Mouse (Mus musculus) thymus, adult 2 months (tissue): Measurements from ENCODE around the gene Tmem239. TPM values are rescaled to one million over a fixed set of nuclear protein-coding genes. Genes with fewer than 3 reads are reported as not detected.

Source experiments
- DNase-seq: peaks from one replicate; pipeline ENCODE4 v3.0.0; 2021
- H3K27ac ChIP-seq: fragments of 200-500 bp; 2 replicates; pipeline ENCODE4 v1.5.1; 2012; ENCODE audit warnings: low read length, control low read depth; ENCODE audit not compliant: control insufficient read depth, insufficient read depth
- H3K27me3 ChIP-seq: fragments of 200-500 bp; 2 replicates; pipeline ENCODE4 v1.6.1; 2012; ENCODE audit warnings: mild to moderate bottlenecking, low read length, moderate library complexity, mixed read lengths; ENCODE audit not compliant: control insufficient read depth, insufficient read depth
- H3K36me3 ChIP-seq: fragments of 200-500 bp; 2 replicates; pipeline ENCODE4 v1.6.1; 2012; ENCODE audit warnings: mild to moderate bottlenecking, low read length, moderate library complexity; ENCODE audit not compliant: control insufficient read depth, insufficient read depth
- H3K4me1 ChIP-seq: fragments of 200-500 bp; replicated peaks from 2 replicates; pipeline ENCODE4 v1.6.1; 2012; ENCODE audit warnings: low read length; ENCODE audit not compliant: control insufficient read depth, insufficient read depth
- H3K4me3 ChIP-seq: fragments of 200-500 bp; 2 replicates; pipeline ENCODE4 v1.5.1; 2012; ENCODE audit warnings: mild to moderate bottlenecking, low read length, control low read depth, moderate library complexity; ENCODE audit not compliant: control insufficient read depth, insufficient read depth
- CTCF ChIP-seq: fragments of 200-500 bp; IDR thresholded peaks from 2 replicates; pipeline ENCODE4 v1.5.1; 2012; ENCODE audit warnings: mild to moderate bottlenecking, control low read depth, low read length, moderate library complexity, borderline replicate concordance; ENCODE audit not compliant: control insufficient read depth, poor library complexity, insufficient read depth; ENCODE audit errors: extremely low read depth
- POLR2A ChIP-seq: fragments of 200-500 bp; IDR thresholded peaks from 2 replicates; pipeline ENCODE4 v1.6.1; 2012; ENCODE audit warnings: mild to moderate bottlenecking, low read length, control low read depth, moderate library complexity; ENCODE audit not compliant: control insufficient read depth, poor library complexity, insufficient read depth; ENCODE audit errors: extremely low read depth
- WGBS: fragments of 180-500 bp; shearing (Covaris S2); methylation state at CpG from one replicate; pipeline ENCODE4 v1.1.7; 2018; 5-methylcytosine and 5-hydroxymethylcytosine counted together
- polyA plus RNA-seq: library from polyadenylated mRNA; depleted of rRNA; stranded (reverse); fragments of >200 nt; gene quantifications from 2 replicates; pipeline ENCODE4 v1.2.3, GENCODE M21; 2012

The Tmem239 gene
- polyA plus RNA-seq, 1 experiment, result not detected

DNA sequence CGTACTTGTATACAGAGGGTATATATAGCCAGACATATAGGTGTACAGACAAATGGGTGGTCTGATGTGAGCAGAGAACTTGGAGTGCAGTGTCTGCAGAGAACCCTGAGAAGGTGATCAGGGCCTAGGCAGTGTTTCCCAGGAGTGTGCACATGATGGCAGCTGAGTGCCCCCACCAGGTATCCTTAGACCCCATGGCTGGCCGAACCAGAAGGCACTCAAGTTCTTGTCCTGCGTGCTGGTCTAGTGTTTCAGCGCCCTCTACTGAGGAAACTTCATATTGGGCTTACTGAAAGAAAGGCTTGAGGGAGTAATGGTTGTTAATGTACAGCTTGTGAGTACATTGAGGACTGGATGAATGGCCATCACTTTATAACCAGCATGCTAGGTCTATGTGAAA lies 26.9 kb downstream of the Tmem239 start:
- 25% methylated on average over 4 of the region's 4 CpGs for WGBS
- no peak overlapping the region for H3K4me3 ChIP-seq
- peak; percentile 67 for DNase-seq

GRCm38 (mm10) chr2:130436769-130437168 lies 30.5 kb downstream of the Tmem239 start:
- TF ChIP-seq POLR2A (no peak), CTCF (no peak)
- Histone ChIP-seq H3K27ac (no peak overlapping the region), H3K36me3 (peaks cover 37% of the 10 kb centered on the region), H3K4me3 (no peak overlapping the region), H3K4me1 (peaks cover 6% of the 10 kb centered on the region), H3K27me3 (no peaks in the 10 kb centered on the region)
- 97% methylated on average over 1 of the region's 1 CpGs for WGBS
- no peak for DNase-seq

More for the DNA sequence above, 26.9 kb downstream of the Tmem239 start:
- no peak for TF ChIP-seq POLR2A
- peak; percentile 59; the same call in 1 of the 2 replicates for TF ChIP-seq CTCF
- no peaks in the 10 kb centered on the region for H3K27me3 ChIP-seq
- peaks cover 4% of the 10 kb centered on the region for H3K36me3 ChIP-seq
- H3K27ac ChIP-seq, result no peak overlapping the region
- H3K4me1 ChIP-seq, result peaks cover 6% of the 10 kb centered on the region

DNA sequence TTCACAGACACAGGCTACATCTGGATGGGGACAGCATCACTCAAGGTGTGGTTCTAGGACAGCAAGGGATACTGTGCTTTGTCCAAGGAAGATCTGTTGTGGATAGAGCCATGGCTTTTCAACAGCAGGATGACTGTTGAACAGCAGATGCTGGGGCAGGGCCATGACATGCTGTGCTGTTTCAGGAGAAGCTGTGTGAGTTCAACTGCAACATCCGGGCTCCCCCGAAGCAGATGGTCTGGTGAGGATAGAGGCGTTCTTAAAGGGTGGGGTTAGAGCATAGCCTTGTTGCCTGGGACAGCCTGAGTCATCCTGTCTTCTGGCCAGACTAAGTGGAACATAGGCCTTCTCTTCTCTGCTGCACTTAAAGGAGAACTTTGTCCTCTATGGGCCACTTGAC lies 32.6 kb downstream of the Tmem239 start:
- H3K27me3 ChIP-seq, result no peaks in the 10 kb centered on the region
- H3K4me3 ChIP-seq, result no peak overlapping the region
- peaks cover 6% of the 10 kb centered on the region for H3K4me1 ChIP-seq
- peaks cover 57% of the 10 kb centered on the region for H3K36me3 ChIP-seq
- 94% methylated on average over 3 of the region's 3 CpGs for WGBS
- no peak for TF ChIP-seq CTCF
- no peak overlapping the region for H3K27ac ChIP-seq
- DNase-seq, result no peak

GRCm38 (mm10) chr2:130439840-130440480 lies 33.7 kb downstream of the Tmem239 start:
- H3K36me3 ChIP-seq, result peaks cover 58% of the 10 kb centered on the region

DNA sequence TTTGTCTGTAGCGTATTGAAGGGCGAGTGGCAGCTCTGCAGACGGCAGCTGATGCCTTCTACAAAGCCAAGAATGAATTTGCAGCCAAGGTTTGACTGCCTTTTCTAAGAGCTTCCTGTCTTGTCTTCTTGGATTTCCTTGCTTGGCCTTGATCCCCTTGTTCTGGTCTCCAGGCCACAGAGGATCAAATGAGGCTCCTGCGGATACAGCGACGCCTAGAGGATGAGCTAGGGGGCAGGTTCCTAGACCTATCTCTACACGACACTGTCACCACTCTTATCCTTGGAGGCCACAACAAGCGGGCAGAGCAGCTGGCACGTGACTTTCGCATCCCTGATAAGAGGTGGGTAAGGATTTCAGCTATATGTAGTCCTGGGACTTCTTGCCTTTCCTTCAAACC lies 35.9 kb downstream of the Tmem239 start:
- Histone ChIP-seq H3K27ac (no peak overlapping the region), H3K4me1 (peaks cover 4% of the 10 kb centered on the region), H3K27me3 (no peaks in the 10 kb centered on the region), H3K4me3 (no peak overlapping the region), H3K36me3 (peaks cover 58% of the 10 kb centered on the region)
- no peak for DNase-seq
- WGBS, result 95% methylated on average over 10 of the region's 10 CpGs
- no peak for TF ChIP-seq POLR2A
- no peak for TF ChIP-seq CTCF

More at GRCm38 (mm10) chr2:130439840-130440480, 33.7 kb downstream of the Tmem239 start:
- TF ChIP-seq POLR2A, result no peak
- no peak for TF ChIP-seq CTCF
- DNase-seq, result no peak
- no peaks in the 10 kb centered on the region for H3K27me3 ChIP-seq
- H3K27ac ChIP-seq, result no peak overlapping the region
- 97% methylated on average over 4 of the region's 4 CpGs for WGBS
- no peak overlapping the region for H3K4me3 ChIP-seq
- peaks cover 6% of the 10 kb centered on the region for H3K4me1 ChIP-seq

DNA sequence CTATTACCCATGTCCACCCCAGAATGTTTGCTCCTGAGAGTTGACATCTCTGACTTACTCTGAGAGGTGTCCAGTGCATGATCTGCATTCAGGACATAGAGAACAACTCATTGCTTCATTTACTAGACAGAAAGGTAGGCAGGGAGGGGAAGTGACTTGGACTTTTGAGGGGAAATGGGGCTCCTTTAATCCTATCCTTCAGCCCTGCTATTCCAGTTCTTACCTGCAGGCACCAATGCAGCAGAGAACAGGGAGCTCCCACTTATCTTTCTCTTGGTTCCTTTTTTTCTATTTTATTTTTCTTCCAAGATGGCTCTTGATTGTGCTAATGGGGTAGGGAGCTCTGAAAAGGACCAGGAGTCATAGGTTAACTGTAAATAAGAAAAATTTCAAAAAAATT lies 42.2 kb downstream of the Tmem239 start:
- Histone ChIP-seq H3K4me1 (peaks cover 15% of the 10 kb centered on the region), H3K4me3 (no peak overlapping the region), H3K27me3 (no peaks in the 10 kb centered on the region; the same call in 1 of the 2 replicates), H3K27ac (no peak overlapping the region), H3K36me3 (peaks cover 6% of the 10 kb centered on the region; the same call in 1 of the 2 replicates)
- DNase-seq, result no peak
- TF ChIP-seq POLR2A (no peak), CTCF (no peak)
